Mouse (Mus musculus): ENCODE data around the gene Ctnna3. TPM values are rescaled to one million over a fixed set of nuclear protein-coding genes. Genes with fewer than 3 reads are reported as not detected.

Ctnna3 gene
- polyA plus RNA-seq, 1 experiment from 2014 or later, result 0.55 TPM

GRCm38 (mm10) chr10:63478946-63479345 lies 49.0 kb downstream of the Ctnna3 start:
- no peaks in the 10 kb centered on the region for H3K4me1 ChIP-seq (ENCODE audit: insufficient read depth, low read length)
- ATAC-seq (ENCODE audit: low FRiP score, low TSS enrichment), result no peak
- H3K9ac ChIP-seq (replicated peaks; ENCODE audit: low read length), result no peak overlapping the region
- WGBS, result 31% methylated on average over 2 of the region's 2 CpGs
- no peaks in the 10 kb centered on the region for H3K27me3 ChIP-seq (ENCODE audit: insufficient read depth, low read length)
- H3K4me2 ChIP-seq (replicated peaks; ENCODE audit: low read depth, low read length), result no peak overlapping the region
- H3K9me3 ChIP-seq (ENCODE audit: low read length), result no peaks in the 10 kb centered on the region
- H3K27ac ChIP-seq (ENCODE audit: low read length), result no peak overlapping the region
- no peak overlapping the region for H3K4me3 ChIP-seq (ENCODE audit: low read length)
- H3K36me3 ChIP-seq (ENCODE audit: insufficient read depth, low read length), result no peaks in the 10 kb centered on the region

GRCm38 (mm10) chr10:63480066-63480465 lies 50.2 kb downstream of the Ctnna3 start:
- Histone ChIP-seq H3K27me3 (ENCODE audit: insufficient read depth, low read length) (no peaks in the 10 kb centered on the region), H3K4me2 (replicated peaks; ENCODE audit: low read depth, low read length) (no peak overlapping the region), H3K4me1 (ENCODE audit: insufficient read depth, low read length) (no peaks in the 10 kb centered on the region), H3K36me3 (ENCODE audit: insufficient read depth, low read length) (no peaks in the 10 kb centered on the region), H3K9me3 (ENCODE audit: low read length) (no peaks in the 10 kb centered on the region), H3K4me3 (ENCODE audit: low read length) (no peak overlapping the region), H3K27ac (ENCODE audit: low read length) (no peak overlapping the region), H3K9ac (replicated peaks; ENCODE audit: low read length) (no peak overlapping the region)
- ATAC-seq (ENCODE audit: low FRiP score, low TSS enrichment), result no peak
- WGBS, result 63% methylated on average over 5 of the region's 5 CpGs

GRCm38 (mm10) chr10:63488346-63488745 lies 58.4 kb downstream of the Ctnna3 start:
- no peaks in the 10 kb centered on the region for H3K36me3 ChIP-seq (ENCODE audit: insufficient read depth, low read length)
- no peaks in the 10 kb centered on the region; the same call in 1 of the 2 replicates for H3K9me3 ChIP-seq (ENCODE audit: low read length)
- no peak overlapping the region for H3K9ac ChIP-seq (replicated peaks; ENCODE audit: low read length)
- 88% methylated on average over 7 of the region's 7 CpGs for WGBS
- no peak for ATAC-seq (ENCODE audit: low FRiP score, low TSS enrichment)
- no peaks in the 10 kb centered on the region for H3K27me3 ChIP-seq (ENCODE audit: insufficient read depth, low read length)
- no peak overlapping the region for H3K27ac ChIP-seq (ENCODE audit: low read length)
- no peak overlapping the region for H3K4me3 ChIP-seq (ENCODE audit: low read length)
- H3K4me2 ChIP-seq (replicated peaks; ENCODE audit: low read depth, low read length), result no peak overlapping the region
- no peaks in the 10 kb centered on the region for H3K4me1 ChIP-seq (ENCODE audit: insufficient read depth, low read length)

GRCm38 (mm10) chr10:63523956-63524355 lies 94.1 kb downstream of the Ctnna3 start:
- Histone ChIP-seq H3K27me3 (ENCODE audit: insufficient read depth, low read length) (no peaks in the 10 kb centered on the region), H3K27ac (ENCODE audit: low read length) (no peak overlapping the region), H3K4me1 (ENCODE audit: insufficient read depth, low read length) (no peaks in the 10 kb centered on the region), H3K4me3 (ENCODE audit: low read length) (no peak overlapping the region), H3K9me3 (ENCODE audit: low read length) (no peaks in the 10 kb centered on the region), H3K4me2 (replicated peaks; ENCODE audit: low read depth, low read length) (no peak overlapping the region), H3K9ac (replicated peaks; ENCODE audit: low read length) (no peak overlapping the region), H3K36me3 (ENCODE audit: insufficient read depth, low read length) (no peaks in the 10 kb centered on the region)
- WGBS, result 79% methylated on average over 3 of the region's 3 CpGs
- no peak for ATAC-seq (ENCODE audit: low FRiP score, low TSS enrichment)

GRCm38 (mm10) chr10:63526027-63526426 lies 96.1 kb downstream of the Ctnna3 start:
- H3K27me3 ChIP-seq (ENCODE audit: insufficient read depth, low read length), result no peaks in the 10 kb centered on the region
- H3K36me3 ChIP-seq (ENCODE audit: insufficient read depth, low read length), result no peaks in the 10 kb centered on the region
- H3K9ac ChIP-seq (replicated peaks; ENCODE audit: low read length), result no peak overlapping the region
- H3K9me3 ChIP-seq (ENCODE audit: low read length), result no peaks in the 10 kb centered on the region
- H3K4me3 ChIP-seq (ENCODE audit: low read length), result no peak overlapping the region
- no peak for ATAC-seq (ENCODE audit: low FRiP score, low TSS enrichment)
- no peak overlapping the region for H3K4me2 ChIP-seq (replicated peaks; ENCODE audit: low read depth, low read length)
- H3K4me1 ChIP-seq (ENCODE audit: insufficient read depth, low read length), result no peaks in the 10 kb centered on the region
- WGBS, result 41% methylated on average over 4 of the region's 4 CpGs
- no peak overlapping the region for H3K27ac ChIP-seq (ENCODE audit: low read length)

- H3K9me3 ChIP-seq (ENCODE audit: low read length), result no peaks in the 10 kb centered on the region
- no peak overlapping the region for H3K4me3 ChIP-seq (ENCODE audit: low read length)
- no peaks in the 10 kb centered on the region for H3K27me3 ChIP-seq (ENCODE audit: insufficient read depth, low read length)
- H3K27ac ChIP-seq (ENCODE audit: low read length), result no peak overlapping the region
- no peaks in the 10 kb centered on the region for H3K36me3 ChIP-seq (ENCODE audit: insufficient read depth, low read length)
- no peaks in the 10 kb centered on the region for H3K4me1 ChIP-seq (ENCODE audit: insufficient read depth, low read length)
- no peak overlapping the region for H3K9ac ChIP-seq (replicated peaks; ENCODE audit: low read length)
- ATAC-seq (ENCODE audit: low FRiP score, low TSS enrichment), result no peak
- 61% methylated on average over 8 of the region's 8 CpGs for WGBS
- H3K4me2 ChIP-seq (replicated peaks; ENCODE audit: low read depth, low read length), result no peak overlapping the region
Measured at GRCm38 (mm10) chr10:63532381-63532780, 102.5 kb downstream of the Ctnna3 start.

- Histone ChIP-seq H3K4me3 (ENCODE audit: low read length) (no peak overlapping the region), H3K27ac (ENCODE audit: low read length) (no peak overlapping the region; the same call in 1 of the 2 replicates), H3K9ac (replicated peaks; ENCODE audit: low read length) (no peak overlapping the region), H3K27me3 (ENCODE audit: insufficient read depth, low read length) (no peaks in the 10 kb centered on the region), H3K9me3 (ENCODE audit: low read length) (no peaks in the 10 kb centered on the region), H3K4me1 (ENCODE audit: insufficient read depth, low read length) (0 out of 2 replicates have a peak, but pooled peaks cover 3% of the 10 kb centered on the region), H3K4me2 (replicated peaks; ENCODE audit: low read depth, low read length) (no peak overlapping the region), H3K36me3 (ENCODE audit: insufficient read depth, low read length) (no peaks in the 10 kb centered on the region)
- WGBS, result 16% methylated on average over 5 of the region's 5 CpGs
- peak; percentile 95 for ATAC-seq (ENCODE audit: low FRiP score, low TSS enrichment)
Measured at GRCm38 (mm10) chr10:63541754-63542153, 111.9 kb downstream of the Ctnna3 start.

- Histone ChIP-seq H3K4me2 (replicated peaks; ENCODE audit: low read depth, low read length) (no peak overlapping the region), H3K36me3 (ENCODE audit: insufficient read depth, low read length) (no peaks in the 10 kb centered on the region), H3K4me1 (ENCODE audit: insufficient read depth, low read length) (0 out of 2 replicates have a peak, but pooled peaks cover 3% of the 10 kb centered on the region), H3K9ac (replicated peaks; ENCODE audit: low read length) (no peak overlapping the region), H3K9me3 (ENCODE audit: low read length) (no peaks in the 10 kb centered on the region), H3K27ac (ENCODE audit: low read length) (no peak overlapping the region), H3K4me3 (ENCODE audit: low read length) (no peak overlapping the region), H3K27me3 (ENCODE audit: insufficient read depth, low read length) (no peaks in the 10 kb centered on the region)
- 48% methylated on average over 6 of the region's 6 CpGs for WGBS
- ATAC-seq (ENCODE audit: low FRiP score, low TSS enrichment), result peak; percentile 42; the same call in 1 of the 2 replicates
Measured at GRCm38 (mm10) chr10:63542493-63542892, 112.6 kb downstream of the Ctnna3 start.

- peak overlapping the region; percentile 26; the same call in 1 of the 2 replicates for H3K4me2 ChIP-seq (replicated peaks; ENCODE audit: low read depth, low read length)
- WGBS, result 25% methylated on average over 8 of the region's 8 CpGs
- ATAC-seq (ENCODE audit: low FRiP score, low TSS enrichment), result peak; percentile 70; the same call in 1 of the 2 replicates
Measured at GRCm38 (mm10) chr10:63566691-63567090, 136.8 kb downstream of the Ctnna3 start.

GRCm38 (mm10) chr10:63571561-63571960 lies 141.7 kb downstream of the Ctnna3 start:
- Histone ChIP-seq H3K9me3 (ENCODE audit: low read length) (no peaks in the 10 kb centered on the region), H3K27ac (ENCODE audit: low read length) (no peak overlapping the region), H3K27me3 (ENCODE audit: insufficient read depth, low read length) (no peaks in the 10 kb centered on the region), H3K4me3 (ENCODE audit: low read length) (no peak overlapping the region), H3K36me3 (ENCODE audit: insufficient read depth, low read length) (no peaks in the 10 kb centered on the region), H3K9ac (replicated peaks; ENCODE audit: low read length) (no peak overlapping the region), H3K4me2 (replicated peaks; ENCODE audit: low read depth, low read length) (no peak overlapping the region), H3K4me1 (ENCODE audit: insufficient read depth, low read length) (peaks cover 3% of the 10 kb centered on the region; the same call in 1 of the 2 replicates)
- no peak for ATAC-seq (ENCODE audit: low FRiP score, low TSS enrichment)

More at GRCm38 (mm10) chr10:63566691-63567090, 136.8 kb downstream of the Ctnna3 start:
- H3K36me3 ChIP-seq (ENCODE audit: insufficient read depth, low read length), result no peaks in the 10 kb centered on the region
- H3K27me3 ChIP-seq (ENCODE audit: insufficient read depth, low read length), result no peaks in the 10 kb centered on the region
- no peak overlapping the region for H3K4me3 ChIP-seq (ENCODE audit: low read length)
- H3K9me3 ChIP-seq (ENCODE audit: low read length), result no peaks in the 10 kb centered on the region
- H3K9ac ChIP-seq (replicated peaks; ENCODE audit: low read length), result no peak overlapping the region
- peaks cover 3% of the 10 kb centered on the region; the same call in 1 of the 2 replicates for H3K4me1 ChIP-seq (ENCODE audit: insufficient read depth, low read length)
- no peak overlapping the region for H3K27ac ChIP-seq (ENCODE audit: low read length)
